Mouse (Mus musculus): ENCODE measurements around the gene 1110065P20Rik. TPM values are rescaled to one million over a fixed set of nuclear protein-coding genes. Genes with fewer than 3 reads are reported as not detected.

The 1110065P20Rik gene
- polyA plus RNA-seq (2015; fragmentation: Nextera tagmentation; extraction: Ambion mirVana): 66.9 and 78.5 TPM in 2 replicates

DNA sequence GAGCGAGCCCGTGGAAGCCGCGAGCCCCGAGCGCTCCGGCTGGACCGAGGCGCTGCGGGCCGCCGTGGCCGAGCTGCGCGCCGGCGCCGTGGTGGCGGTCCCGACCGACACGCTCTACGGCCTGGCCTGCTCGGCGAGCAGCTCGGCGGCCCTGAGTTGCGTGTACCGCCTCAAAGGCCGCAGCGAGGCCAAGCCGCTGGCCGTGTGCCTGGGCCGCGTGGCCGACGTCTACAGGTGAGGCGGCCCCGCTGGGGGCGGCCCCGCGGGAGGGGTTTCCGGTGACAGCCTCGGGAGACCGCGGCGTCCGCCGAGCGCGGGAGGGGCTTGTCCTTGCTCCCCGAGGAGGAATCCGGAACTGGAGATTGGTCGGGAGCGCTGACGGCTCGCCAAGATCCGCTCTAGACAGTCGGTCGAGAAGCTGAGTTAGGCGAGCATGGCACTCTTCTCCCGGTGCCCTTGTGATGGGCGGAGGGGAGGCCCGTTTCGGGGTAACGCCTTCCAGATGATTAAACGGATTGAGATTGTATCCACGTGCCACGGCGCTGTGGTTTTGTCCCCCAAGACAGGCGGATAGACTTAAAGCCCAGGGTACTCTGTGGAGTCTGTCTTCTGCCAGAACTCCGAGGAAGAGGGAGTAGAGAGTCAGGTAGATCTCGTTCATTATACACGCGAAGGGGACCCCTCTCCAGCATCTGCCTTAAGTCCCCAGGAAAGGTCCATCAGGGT is at the start of gene 1110065P20Rik:
TSS of gene 1110065P20Rik (minus strand) at position 264 of the 726 bp plus-strand sequence.

GRCm38 (mm10) chr4:124880599-124880998 is 29.6 kb upstream of the 1110065P20Rik start, which contains the start of gene Epha10:
TSS of gene Epha10 (plus strand) at chr4:124880899.

GRCm38 (mm10) chr4:124861283-124862188 is 10.5 kb upstream of the 1110065P20Rik start, which contains the start of gene Maneal:
TSS of gene Maneal (minus strand) at chr4:124862171.

DNA sequence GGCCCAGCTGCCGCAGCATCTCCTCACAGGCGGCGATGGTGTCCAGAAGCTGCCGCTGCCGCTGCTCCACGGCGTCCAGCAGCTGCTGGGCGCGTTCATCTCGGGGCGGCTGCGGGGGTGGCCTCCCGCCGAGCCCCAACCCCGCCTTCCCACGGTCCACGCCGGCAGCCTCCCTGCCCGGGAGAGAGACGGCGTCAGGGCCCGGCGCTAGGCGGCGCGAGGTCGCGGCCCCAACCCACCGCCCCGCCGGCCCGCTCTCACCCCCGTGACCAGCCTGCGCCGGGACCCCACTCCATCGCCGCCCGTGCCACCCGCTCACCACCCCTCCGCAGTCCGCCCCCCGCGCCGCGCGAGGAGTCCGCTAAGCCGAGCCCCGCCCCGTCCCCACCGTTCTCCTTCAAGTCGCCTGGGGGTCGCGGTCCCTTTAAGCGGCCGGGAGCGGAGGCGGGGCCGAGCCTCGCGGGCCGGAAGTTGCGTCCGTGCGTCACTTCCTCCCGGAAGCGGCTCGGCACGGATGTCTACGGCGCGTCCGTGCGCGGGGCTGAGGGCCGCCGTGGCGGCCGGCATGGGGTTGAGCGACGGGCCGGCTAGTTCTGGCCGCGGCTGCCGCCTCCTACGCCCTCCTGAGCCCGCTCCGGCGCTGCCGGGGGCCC is 609 bp downstream of the 1110065P20Rik start, which contains the start of gene Yrdc:
TSS of gene Yrdc (plus strand) at position 419 of the 653 bp plus-strand sequence.

GRCm38 (mm10) chr4:124801552-124802308 is 49.3 kb downstream of the 1110065P20Rik start, which contains the start of gene Mtf1:
TSS of gene Mtf1 (plus strand) at chr4:124802104.

Other genes starting within 250 kb of the 1110065P20Rik start
- gene 3100002H09Rik, start 240.4 kb downstream of the 1110065P20Rik start, polyA plus RNA-seq (2015; fragmentation: Nextera tagmentation; extraction: Ambion mirVana): not detected in 2 replicates
- 0.13 and 0.17 TPM in 2 replicates for gene Pou3f1, start 194.4 kb downstream of the 1110065P20Rik start, polyA plus RNA-seq (2015; fragmentation: Nextera tagmentation; extraction: Ambion mirVana)
- gene Utp11, start 157.6 kb downstream of the 1110065P20Rik start, polyA plus RNA-seq (2015; fragmentation: Nextera tagmentation; extraction: Ambion mirVana): 47.4 and 55.6 TPM in 2 replicates
- 12.1 and 14.2 TPM in 2 replicates for gene Fhl3, start 150.5 kb downstream of the 1110065P20Rik start, polyA plus RNA-seq (2015; fragmentation: Nextera tagmentation; extraction: Ambion mirVana)
- 65.8 and 73.5 TPM in 2 replicates for gene Sf3a3, start 136.4 kb downstream of the 1110065P20Rik start, polyA plus RNA-seq (2015; fragmentation: Nextera tagmentation; extraction: Ambion mirVana)
- gene Inpp5b, start 109.3 kb downstream of the 1110065P20Rik start, polyA plus RNA-seq (2015; fragmentation: Nextera tagmentation; extraction: Ambion mirVana): 9.1 and 12.3 TPM in 2 replicates
- 10.1 and 11.6 TPM in 2 replicates for gene Mtf1, start 49.1 kb downstream of the 1110065P20Rik start, polyA plus RNA-seq (2015; fragmentation: Nextera tagmentation; extraction: Ambion mirVana)
- gene Yrdc, start 517 bp downstream of the 1110065P20Rik start, polyA plus RNA-seq (2015; fragmentation: Nextera tagmentation; extraction: Ambion mirVana): 23.5 and 27.8 TPM in 2 replicates
- 0.06 and 0.17 TPM in 2 replicates for gene Maneal, start 11.0 kb upstream of the 1110065P20Rik start, polyA plus RNA-seq (2015; fragmentation: Nextera tagmentation; extraction: Ambion mirVana)
- not detected in 2 replicates for gene Epha10, start 29.7 kb upstream of the 1110065P20Rik start, polyA plus RNA-seq (2015; fragmentation: Nextera tagmentation; extraction: Ambion mirVana)
- 7.6 and 7.9 TPM in 2 replicates for gene 9930104L06Rik, start 85.9 kb upstream of the 1110065P20Rik start, polyA plus RNA-seq (2015; fragmentation: Nextera tagmentation; extraction: Ambion mirVana)
- gene Cdca8, start 88.1 kb upstream of the 1110065P20Rik start, polyA plus RNA-seq (2015; fragmentation: Nextera tagmentation; extraction: Ambion mirVana): 19.8 and 29.5 TPM in 2 replicates
- gene Rspo1, start 135.2 kb upstream of the 1110065P20Rik start, polyA plus RNA-seq (2015; fragmentation: Nextera tagmentation; extraction: Ambion mirVana): 10.9 and 11.9 TPM in 2 replicates
- 45.0 and 46.7 TPM in 2 replicates for gene Gnl2, start 165.4 kb upstream of the 1110065P20Rik start, polyA plus RNA-seq (2015; fragmentation: Nextera tagmentation; extraction: Ambion mirVana)
- gene Dnali1, start 214.5 kb upstream of the 1110065P20Rik start, polyA plus RNA-seq (2015; fragmentation: Nextera tagmentation; extraction: Ambion mirVana): 0.07 TPM in 1 of 2 replicates, not detected in the other
- 12.5 and 14.9 TPM in 2 replicates for gene Snip1, start 215.5 kb upstream of the 1110065P20Rik start, polyA plus RNA-seq (2015; fragmentation: Nextera tagmentation; extraction: Ambion mirVana)
- 23.1 and 28.3 TPM in 2 replicates for gene Meaf6, start 233.9 kb upstream of the 1110065P20Rik start, polyA plus RNA-seq (2015; fragmentation: Nextera tagmentation; extraction: Ambion mirVana)

Data from urinary bladder, postnatal 0 days (tissue).